Mouse (Mus musculus) heart, adult 9 months (tissue): ENCODE results near the gene Chst5.
A peak's percentile ranks its signal among the peaks of the same experiment; 100 is the strongest.
"Not testable (repeated sequence)": the region's sequence is repeated elsewhere in the genome, so short reads cannot be mapped to it uniquely, and the experiment has no call there.

Source experiments
- DNase-seq, 2 experiments: peaks; one replicate each; pipeline ENCODE4 v3.0.0; 2022; ENCODE audit warnings: low spot score in 2 of 2

The Chst5 gene

DNA sequence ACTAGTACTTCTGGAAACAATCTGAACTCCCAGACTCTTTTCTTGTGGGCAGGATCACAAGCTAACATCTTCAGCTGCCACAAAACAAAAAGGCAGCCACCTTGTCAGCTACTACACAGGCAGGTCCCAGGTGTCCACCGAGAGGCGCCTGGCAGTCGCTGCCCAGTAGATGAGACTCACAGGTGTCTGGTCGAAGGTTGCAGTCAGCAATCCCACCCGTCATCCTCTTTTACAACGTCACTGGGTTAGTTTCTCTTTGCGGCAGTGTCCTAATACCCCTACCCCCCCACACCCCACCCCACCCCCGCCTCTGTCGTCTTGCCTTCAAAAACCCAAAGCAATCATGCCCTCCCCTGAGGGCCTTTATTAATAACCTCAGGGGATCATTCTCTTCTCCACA lies 34.5 kb downstream of the Chst5 start:
- DNase-seq = peak in 1 of 2 experiments; percentile 13

DNA sequence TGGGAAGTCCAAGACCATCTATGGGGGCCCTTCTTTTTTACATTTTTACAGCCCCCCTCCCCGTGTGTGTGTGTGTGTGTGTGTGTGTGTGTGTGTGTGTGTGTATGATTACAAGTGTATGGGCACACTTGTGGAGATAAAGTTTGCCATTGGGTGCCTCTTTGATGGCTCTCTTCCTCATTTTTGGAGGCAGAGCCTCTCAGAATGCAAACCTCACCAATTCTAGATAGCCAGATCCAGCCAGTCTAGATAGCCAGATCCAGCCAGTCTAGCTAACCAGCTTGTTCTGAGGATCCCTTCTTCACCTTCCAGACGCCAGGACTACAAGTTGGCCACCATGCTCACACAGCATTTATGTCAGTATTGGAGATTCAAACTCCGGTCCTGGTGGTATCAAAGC lies 39.0 kb downstream of the Chst5 start:
- no peak for DNase-seq

DNA sequence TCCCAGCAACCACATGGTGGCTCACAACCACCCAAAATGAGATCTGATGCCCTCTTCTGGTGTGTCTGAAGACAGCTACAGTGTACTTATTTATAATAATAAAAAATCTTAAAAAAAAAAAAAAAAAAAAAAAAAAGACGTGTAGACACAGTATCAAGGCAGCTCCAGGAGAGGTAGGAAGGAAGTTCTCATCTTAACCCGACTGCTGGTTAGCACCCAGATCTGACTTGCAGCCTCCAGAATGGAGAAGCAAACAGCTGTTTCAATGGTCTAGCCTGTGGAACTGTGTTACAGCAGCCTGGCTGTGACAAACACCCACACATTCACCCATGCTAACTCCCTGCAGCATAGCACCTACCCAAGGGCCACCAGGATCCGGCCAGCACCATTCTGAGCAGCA lies 39.9 kb downstream of the Chst5 start:
- no peak for DNase-seq

DNA sequence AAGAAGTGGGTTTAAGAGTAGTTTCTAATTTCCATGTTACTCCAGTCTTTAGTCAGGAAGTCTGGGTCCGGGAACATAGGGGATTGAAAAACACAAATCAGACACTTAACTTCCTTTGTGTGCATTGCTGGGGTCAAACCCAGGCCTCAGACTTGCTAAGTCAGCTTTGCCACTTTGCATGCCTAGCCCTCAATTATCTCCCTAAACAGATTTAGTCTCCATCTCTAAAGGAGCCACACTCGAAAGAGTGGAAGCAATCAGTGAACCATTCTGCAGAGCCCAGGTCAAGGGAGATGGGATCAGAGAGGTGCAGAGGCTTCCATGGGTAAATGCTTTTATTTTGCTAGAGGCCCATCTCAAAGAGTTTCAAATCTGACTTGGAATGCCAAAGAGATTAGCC lies 41.6 kb downstream of the Chst5 start:
- no peak for DNase-seq

DNA sequence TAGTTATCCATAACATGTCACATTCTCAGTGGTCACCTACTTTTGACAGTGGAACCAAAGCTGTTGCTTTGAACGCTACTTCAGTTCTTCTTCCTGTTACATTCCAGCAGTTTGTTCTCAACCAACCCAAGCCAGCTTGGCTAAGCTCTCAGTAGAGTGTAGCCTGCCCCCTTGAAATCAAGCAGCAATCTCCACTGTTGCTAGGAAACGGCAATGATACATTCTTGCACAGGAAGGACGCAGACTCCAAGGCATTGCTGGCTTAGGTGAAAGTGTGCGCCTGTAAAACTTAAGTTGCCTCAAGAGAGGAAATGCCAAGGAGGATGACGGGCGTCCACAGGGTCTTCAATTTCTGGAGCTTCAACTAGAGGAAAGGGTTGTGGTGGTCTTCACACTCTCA lies 44.4 kb downstream of the Chst5 start:
- DNase-seq = no peak

DNA sequence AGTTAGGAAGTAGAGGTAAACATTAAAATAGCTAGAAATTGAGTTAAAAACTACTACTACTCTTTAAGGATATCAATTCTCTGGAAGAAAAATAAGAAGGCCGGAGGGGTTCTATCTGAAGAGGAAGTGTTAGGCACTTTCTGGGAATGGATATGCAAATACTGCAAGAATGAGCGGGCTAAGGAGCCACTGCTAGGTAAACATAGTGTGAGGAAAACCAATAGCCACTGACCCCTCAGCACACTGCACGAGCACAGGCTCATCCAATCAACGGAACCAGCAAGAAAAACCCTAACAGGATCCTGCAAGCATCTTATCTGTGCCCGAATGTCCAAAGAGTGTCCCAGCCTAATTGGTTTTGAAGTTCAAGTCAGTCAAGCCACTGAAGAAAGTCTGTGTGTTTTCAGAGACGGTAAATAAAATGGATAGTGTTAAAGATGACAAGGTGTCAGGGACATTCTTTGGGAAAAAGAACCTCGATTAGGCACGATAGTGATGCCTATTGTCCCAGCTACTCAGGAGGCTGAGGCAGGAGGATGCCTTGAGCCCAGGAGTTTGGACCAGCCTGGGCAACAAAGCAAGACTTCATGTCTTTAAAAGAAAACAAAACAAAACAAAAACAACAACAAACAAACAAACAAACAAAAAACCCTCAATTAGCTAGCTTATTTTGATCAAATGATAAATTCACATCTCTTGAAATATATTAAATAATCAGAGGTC lies 45.0 kb downstream of the Chst5 start:
- no peak for DNase-seq

DNA sequence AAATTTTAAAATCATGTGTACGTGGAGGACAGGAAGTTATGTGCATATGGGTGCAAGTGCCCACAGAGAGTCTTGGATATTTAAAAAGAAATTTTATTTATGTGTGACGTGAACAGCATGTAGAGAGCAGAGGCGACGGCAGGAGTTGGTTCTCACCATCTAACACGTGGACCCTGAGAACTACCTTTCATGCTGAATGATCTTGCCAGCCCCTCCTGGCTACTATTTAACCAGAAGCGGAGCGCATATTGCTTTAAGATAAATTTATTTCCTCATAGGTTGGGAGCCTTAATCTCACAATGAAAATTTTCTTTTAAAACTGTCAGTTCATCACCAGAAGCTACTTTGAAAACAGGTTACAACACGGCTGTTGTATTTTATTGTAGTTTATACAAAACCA lies 45.6 kb downstream of the Chst5 start:
- no peak for DNase-seq

DNA sequence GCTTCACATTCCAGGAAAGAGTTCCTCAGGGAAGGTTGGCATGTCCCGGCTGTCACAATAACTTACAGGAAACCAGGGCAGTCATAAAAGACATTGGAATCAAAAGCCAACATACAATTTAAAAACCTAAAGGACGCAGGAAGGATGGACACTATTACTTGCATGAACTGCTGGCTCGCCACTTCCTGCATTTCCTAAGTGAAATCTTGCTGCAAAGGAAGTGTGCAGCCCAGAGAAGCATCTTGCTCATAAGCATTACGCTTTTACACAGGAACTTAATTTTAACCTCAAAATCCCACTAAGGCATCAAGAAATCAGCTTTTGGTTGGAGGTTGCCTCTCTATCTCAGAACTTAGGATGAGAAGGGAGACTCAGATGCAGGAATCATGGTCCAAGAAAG lies 47.0 kb downstream of the Chst5 start:
- no peak for DNase-seq

DNA sequence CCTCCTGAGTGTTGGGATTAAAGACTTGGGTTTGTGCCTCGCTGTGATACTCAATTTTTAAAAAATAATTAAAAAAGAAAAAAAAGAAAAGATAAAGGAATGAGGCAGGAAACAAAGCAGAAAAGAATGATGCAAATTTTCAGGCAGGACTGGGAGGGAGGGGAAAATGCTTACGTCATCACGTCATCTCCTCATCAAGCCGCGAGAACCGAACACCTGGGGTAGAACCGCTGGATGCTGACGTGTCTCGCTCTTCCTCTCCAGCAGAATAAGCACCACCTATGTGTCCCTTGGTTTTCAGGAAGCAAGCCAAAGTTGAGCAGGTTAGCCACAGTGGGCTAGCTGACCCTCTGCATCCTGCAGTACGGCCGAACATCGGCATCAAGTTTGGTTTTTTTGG lies 54.3 kb downstream of the Chst5 start:
- no peak for DNase-seq

DNA sequence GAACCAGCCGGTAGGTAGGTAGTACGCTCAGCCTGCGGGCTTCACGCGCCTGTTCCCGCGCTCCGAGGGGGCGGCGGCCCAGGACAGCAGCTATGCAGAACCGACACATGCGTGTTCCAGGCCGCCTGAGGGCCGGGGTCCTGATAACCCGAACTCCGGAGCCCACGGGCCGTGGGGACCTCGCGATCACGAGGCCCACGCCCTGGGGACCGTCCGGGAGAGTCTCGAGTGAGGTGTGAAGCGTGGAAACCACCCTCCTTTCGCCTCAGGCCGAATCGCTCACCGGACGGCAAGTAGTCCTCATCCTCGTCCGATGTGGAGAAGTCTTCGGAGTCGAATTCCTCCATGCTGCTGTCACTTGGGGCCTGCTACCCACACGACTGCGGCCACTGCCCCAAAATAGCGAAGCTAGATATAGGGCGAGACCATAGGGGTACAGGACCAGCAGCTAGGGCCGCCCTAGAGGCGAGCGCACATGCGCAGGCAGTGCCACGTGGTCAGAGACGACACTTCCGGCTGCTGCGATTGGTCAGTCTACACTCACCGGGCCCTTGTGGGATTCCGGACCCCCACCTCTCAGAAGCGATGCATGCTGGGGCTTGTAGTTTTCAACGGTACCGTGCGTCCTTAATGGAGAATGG lies 56.3 kb downstream of the Chst5 start, which contains the start of gene Cfdp1:
Gene Cfdp1 (minus strand): TSS at position 431 of the 641 bp plus-strand sequence.
- peak; percentile 97 to 99 for DNase-seq

DNA sequence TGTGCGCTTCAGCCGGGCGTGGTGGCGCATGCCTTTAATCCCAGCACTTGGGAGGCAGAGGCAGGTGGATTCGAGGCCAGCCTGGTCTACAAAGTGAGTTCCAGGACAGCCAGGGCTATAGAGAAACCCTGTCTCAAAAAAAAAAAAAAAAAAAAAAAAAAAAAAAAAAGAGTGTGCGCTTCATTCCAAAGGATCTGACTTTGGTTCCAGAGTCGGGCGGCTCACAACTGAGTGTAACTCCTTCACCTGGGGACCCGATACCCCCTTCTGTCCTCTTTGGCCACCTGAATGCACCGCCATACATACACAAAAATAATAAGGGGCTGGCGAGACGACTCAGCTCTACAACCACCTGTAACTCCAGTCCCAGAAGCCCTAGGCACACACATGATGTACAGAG lies 57.0 kb downstream of the Chst5 start:
- DNase-seq = not testable (repeated sequence)

DNA sequence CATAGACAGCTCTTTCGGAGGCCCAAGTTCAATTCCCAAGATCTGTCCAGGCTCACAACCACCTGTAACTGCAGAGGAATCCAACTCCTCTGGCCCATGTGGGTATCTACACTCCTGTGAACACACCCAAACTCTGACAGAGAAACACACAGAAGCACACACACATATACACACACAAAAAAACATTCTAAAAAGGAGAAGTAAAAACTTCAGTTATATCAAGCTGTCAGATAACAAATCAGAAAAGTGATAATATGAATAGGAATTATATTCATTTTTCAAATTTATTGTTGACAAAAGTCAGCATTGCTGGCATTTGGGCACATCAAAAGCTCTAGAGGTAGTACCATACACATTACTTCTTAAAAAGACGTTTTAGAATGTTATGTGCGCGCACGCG lies 63.5 kb downstream of the Chst5 start:
- DNase-seq = no peak
